Mouse (Mus musculus) neural tube, embryonic 14.5 days (tissue): Measurements from ENCODE around the gene Tal1. TPM values are rescaled to one million over a fixed set of nuclear protein-coding genes. Genes with fewer than 3 reads are reported as not detected.
A peak's percentile ranks its signal among the peaks of the same experiment; 100 is the strongest.

Experiments
- ATAC-seq: fragments of 200-750 bp; cut with Nextera tagmentation; 2 replicates; pipeline ENCODE4 v1.8.0; 2017; ENCODE audit warnings: low read depth, mild to moderate bottlenecking, moderate TSS enrichment, moderate library complexity
- H3K27ac ChIP-seq: fragments of 300-500 bp; sonication (generic); 2 replicates; pipeline ENCODE4 v1.5.1; 2014; ENCODE audit warnings: low read depth, mild to moderate bottlenecking, control low read depth, low read length, moderate library complexity, mixed read lengths
- H3K27me3 ChIP-seq: fragments of 300-500 bp; sonication (generic); 2 replicates; pipeline ENCODE4 v1.6.1; 2014; ENCODE audit warnings: low read length; ENCODE audit not compliant: control insufficient read depth, insufficient read depth
- H3K36me3 ChIP-seq: fragments of 300-500 bp; sonication (generic); 2 replicates; pipeline ENCODE4 v1.6.1; 2014; ENCODE audit warnings: low read length, mixed read lengths; ENCODE audit not compliant: control insufficient read depth, insufficient read depth
- H3K4me1 ChIP-seq: fragments of 300-500 bp; sonication (generic); 2 replicates; pipeline ENCODE4 v1.6.1; 2014; ENCODE audit warnings: low read length; ENCODE audit not compliant: control insufficient read depth, insufficient read depth
- H3K4me2 ChIP-seq: fragments of 300-500 bp; sonication (generic); 2 replicates; pipeline ENCODE4 v1.6.1; 2014; ENCODE audit warnings: mild to moderate bottlenecking, low read depth, low read length, control low read depth
- H3K4me3 ChIP-seq: fragments of 300-500 bp; sonication (generic); 2 replicates; pipeline ENCODE4 v1.5.1; 2014; ENCODE audit warnings: low read depth, low read length, control low read depth, mixed read lengths
- H3K9ac ChIP-seq: fragments of 300-500 bp; sonication (generic); replicated peaks from 2 replicates; pipeline ENCODE4 v1.6.1; 2014; ENCODE audit warnings: low read depth, mild to moderate bottlenecking, control low read depth, low read length, mixed read lengths
- H3K9me3 ChIP-seq: fragments of 300-500 bp; sonication (generic); 2 replicates; pipeline ENCODE4 v1.6.1; 2016; ENCODE audit warnings: low read length; ENCODE audit not compliant: control insufficient read depth
- WGBS: fragments of 180-500 bp; shearing (Covaris S2); extraction: QIAGEN DNeasy Blood & Tissue Kit; methylation state at CpG from one replicate; pipeline ENCODE4 v1.1.7; 2014; 5-methylcytosine and 5-hydroxymethylcytosine counted together
- polyA plus RNA-seq: library from polyadenylated mRNA; unstranded; fragments of >200 nt; fragmentation: Nextera tagmentation; extraction: Ambion mirVana; gene quantifications from 2 replicates; pipeline ENCODE4 v1.2.1, GENCODE M21; 2014

Tal1 gene
- polyA plus RNA-seq, 1 experiment from 2014 or later, result 2.3 TPM

DNA sequence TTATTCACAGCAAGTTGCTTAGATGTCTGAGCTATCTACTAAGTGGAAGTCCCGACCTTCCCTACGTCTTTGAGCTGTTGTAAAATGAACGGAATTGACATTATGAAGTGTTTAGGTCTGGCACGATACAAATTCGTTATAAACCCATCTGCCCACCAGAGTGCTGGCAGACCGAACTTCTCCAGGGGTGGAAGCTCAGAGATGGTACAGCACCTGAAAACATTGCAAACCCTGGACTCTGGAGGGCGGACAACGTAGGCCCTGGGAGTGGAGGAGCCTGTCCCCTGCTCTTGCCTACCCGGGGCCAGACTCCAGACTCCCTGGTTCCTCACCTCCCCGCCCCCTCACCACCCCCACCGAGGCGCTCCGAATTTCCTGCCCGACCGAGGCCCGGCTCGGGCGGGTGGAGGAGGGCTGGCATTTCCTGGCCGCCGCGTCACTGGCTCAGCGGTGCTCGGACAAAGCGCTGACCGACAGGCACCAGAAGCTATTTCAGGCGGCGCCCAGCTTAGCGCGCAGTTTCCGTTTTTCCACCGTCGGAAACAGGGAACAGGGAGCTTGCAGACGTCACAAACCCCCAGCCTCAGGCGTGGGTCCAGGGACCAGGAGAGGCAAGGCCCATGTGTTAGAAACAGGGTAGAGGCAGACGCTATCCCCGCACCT, 3.8 kb upstream of the Tal1 start:
- Histone ChIP-seq H3K27me3 (peaks cover 56% of the 10 kb centered on the region), H3K4me2 (no peak overlapping the region), H3K36me3 (no peaks in the 10 kb centered on the region), H3K4me1 (peaks cover 5% of the 10 kb centered on the region; the same call in 1 of the 2 replicates), H3K27ac (no peak overlapping the region), H3K4me3 (no peak overlapping the region), H3K9me3 (no peaks in the 10 kb centered on the region), H3K9ac (no peak overlapping the region)
- under 1% methylated on average over 36 of the region's 36 CpGs for WGBS
- ATAC-seq, result peak; percentile 10; the same call in 1 of the 2 replicates

DNA sequence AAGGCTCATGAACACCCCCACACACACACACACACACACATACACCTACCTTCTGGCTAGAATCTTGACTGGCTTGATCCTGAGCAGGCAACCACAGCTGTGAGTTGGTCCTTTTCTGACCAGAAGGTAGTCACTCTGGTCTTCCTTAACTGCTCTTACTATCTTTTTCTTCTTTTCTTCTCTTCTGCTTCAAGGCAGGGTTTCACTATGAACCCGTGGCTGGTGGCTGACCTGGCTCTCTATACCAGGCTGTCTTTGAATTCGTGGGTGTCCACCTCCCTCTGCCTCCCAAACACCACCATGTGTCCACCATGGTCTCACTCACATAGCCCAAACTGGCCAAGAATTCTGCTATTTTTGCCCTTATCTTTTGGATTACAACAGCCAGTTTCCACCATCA, 1.2 kb upstream of the Tal1 start:
- H3K4me2 ChIP-seq, result no peak overlapping the region
- H3K4me1 ChIP-seq, result peaks cover 5% of the 10 kb centered on the region; the same call in 1 of the 2 replicates
- H3K27ac ChIP-seq, result no peak overlapping the region
- H3K4me3 ChIP-seq, result no peak overlapping the region
- no peaks in the 10 kb centered on the region for H3K36me3 ChIP-seq
- no peaks in the 10 kb centered on the region for H3K9me3 ChIP-seq
- H3K9ac ChIP-seq, result no peak overlapping the region
- no peak for ATAC-seq
- peaks cover 59% of the 10 kb centered on the region for H3K27me3 ChIP-seq
- WGBS, result 0% methylated on average over 2 of the region's 2 CpGs

DNA sequence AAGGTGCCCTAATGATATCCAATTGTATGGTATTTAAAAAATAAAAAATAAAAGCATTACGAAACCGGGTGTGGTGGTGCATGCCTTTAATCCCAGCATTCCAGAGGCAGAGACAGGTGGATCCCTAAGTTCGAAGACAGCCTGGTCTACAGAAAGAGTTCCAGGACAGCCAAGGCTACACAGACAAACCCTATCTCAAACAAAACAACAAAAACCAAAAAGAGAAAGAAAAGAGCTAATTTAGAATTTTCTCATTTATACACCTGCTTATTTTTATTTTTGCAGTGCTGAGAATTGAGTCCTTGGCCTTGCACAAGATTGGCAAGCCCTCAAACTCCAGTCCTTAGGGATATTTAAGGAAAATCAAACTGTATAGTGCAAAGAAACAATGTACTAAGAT, 535 bp upstream of the Tal1 start:
- Histone ChIP-seq H3K4me3 (no peak overlapping the region), H3K9me3 (no peaks in the 10 kb centered on the region), H3K27ac (no peak overlapping the region), H3K4me2 (no peak overlapping the region), H3K27me3 (peaks cover 59% of the 10 kb centered on the region), H3K9ac (no peak overlapping the region), H3K4me1 (peaks cover 5% of the 10 kb centered on the region; the same call in 1 of the 2 replicates), H3K36me3 (no peaks in the 10 kb centered on the region)
- no peak for ATAC-seq
- 15% methylated on average over 3 of the region's 3 CpGs for WGBS

DNA sequence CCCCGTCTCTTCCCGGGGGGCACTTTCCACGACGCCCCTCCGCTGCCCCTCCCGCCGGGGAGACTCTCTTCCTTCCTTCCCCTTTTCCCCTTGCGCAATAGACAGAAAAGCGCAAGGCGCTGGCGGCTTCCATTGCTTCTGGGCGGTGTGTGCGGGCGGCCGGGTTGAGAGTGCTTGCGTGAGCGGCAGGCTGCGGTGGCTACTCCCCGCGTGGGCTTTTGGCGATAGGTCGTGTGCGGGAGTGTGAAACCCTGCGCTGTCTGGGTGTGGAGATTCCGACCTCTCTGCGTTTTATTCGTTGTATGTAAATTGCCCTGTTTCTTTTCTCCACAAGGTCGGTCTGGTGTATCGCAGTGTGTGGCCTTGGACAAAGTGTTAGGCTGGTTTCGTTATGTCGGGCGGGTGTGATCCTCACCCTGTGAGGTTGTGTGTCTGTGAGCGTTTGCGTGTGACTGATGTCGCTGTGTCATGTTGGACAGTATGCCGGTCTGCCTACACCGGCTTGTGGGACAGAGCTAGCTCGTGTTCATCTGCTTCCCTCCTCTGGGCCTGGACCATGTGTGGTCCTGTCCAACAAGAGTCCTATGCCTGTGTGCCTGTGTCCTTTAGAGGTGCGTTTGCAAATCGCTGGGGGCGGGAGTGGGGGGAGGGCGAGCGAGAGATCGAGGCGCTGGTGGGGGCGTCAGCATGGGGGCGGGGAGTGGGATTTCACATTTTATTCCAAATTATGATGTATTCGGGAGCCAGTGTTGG, 871 bp downstream of the Tal1 start:
- Histone ChIP-seq H3K9me3 (no peaks in the 10 kb centered on the region), H3K9ac (peak overlapping the region; percentile 16; the same call in 1 of the 2 replicates), H3K27me3 (peaks cover 56% of the 10 kb centered on the region), H3K4me2 (peak overlapping the region; percentile 29; the same call in 1 of the 2 replicates), H3K27ac (peak overlapping the region; percentile 40; the same call in 1 of the 2 replicates), H3K36me3 (no peaks in the 10 kb centered on the region), H3K4me3 (peak overlapping the region; percentile 20), H3K4me1 (peaks cover 5% of the 10 kb centered on the region; the same call in 1 of the 2 replicates)
- WGBS, result under 1% methylated on average over 46 of the region's 48 CpGs
- ATAC-seq, result peak; percentile 60

DNA sequence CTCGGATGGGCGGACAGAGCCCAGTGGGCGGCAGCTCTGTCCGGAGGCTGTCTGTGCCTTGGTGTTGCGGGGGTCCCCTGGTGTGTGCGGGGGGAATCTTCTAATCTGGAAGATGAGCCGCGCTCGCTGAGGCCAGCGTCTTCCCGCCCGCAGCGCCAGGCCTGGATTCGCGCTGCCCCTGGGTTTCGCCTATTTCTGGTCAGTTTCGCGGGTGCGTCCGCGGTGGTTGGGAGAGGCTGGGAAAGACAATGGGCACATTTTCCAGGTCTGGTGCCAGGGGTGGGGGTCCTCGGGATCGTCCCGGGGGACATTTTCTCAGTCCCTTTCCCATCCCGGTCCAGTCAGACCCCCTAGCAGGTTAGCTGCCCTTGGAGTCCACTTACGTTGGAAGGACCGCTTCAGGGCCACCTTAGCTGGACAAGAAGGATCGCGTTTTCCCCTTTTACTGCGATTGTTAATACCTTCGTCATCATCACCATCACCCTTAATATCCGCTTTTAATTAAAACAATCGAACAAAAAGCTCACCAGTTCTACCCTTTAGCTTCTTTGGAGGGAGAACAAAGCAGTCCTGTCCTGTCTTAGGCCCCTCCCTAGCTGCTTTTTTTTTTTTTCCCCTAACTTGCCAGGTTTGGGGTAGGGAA, 1.6 kb downstream of the Tal1 start:
- Histone ChIP-seq H3K36me3 (no peaks in the 10 kb centered on the region), H3K9ac (no peak overlapping the region; the same call in 1 of the 2 replicates), H3K4me1 (peaks cover 5% of the 10 kb centered on the region; the same call in 1 of the 2 replicates), H3K9me3 (no peaks in the 10 kb centered on the region), H3K4me2 (no peak overlapping the region), H3K4me3 (peak overlapping the region; percentile 13; the same call in 1 of the 2 replicates), H3K27ac (no peak overlapping the region; the same call in 1 of the 2 replicates), H3K27me3 (peaks cover 56% of the 10 kb centered on the region)
- under 1% methylated on average over 33 of the region's 33 CpGs for WGBS
- ATAC-seq, result no peak

DNA sequence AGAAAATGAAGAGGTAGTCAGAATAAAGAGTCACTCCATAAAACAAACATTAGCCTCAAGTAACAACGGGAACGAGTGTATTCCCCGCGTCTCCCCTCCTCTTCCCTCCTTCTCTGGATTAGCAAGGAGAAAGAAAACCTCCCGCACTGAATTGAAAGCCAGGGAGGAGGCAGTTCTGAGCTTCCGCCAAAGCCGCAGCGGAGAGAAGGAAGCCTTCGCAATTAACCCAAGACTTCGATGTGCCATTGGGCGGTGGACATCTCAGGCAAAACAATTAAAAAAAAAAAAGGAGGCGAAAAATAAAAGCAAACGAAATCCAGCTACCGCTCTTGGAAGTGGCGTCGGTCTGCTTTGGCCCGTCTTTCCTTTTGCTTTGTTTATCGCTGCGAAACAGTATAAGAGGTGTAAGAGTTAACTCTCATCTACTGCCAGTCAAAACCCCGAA, 2.1 kb downstream of the Tal1 start:
- peaks cover 8% of the 10 kb centered on the region; the same call in 1 of the 2 replicates for H3K4me1 ChIP-seq
- H3K9ac ChIP-seq, result no peak overlapping the region
- H3K27ac ChIP-seq, result no peak overlapping the region
- under 1% methylated on average over 20 of the region's 20 CpGs for WGBS
- ATAC-seq, result no peak
- H3K9me3 ChIP-seq, result no peaks in the 10 kb centered on the region
- no peaks in the 10 kb centered on the region for H3K36me3 ChIP-seq
- no peak overlapping the region for H3K4me2 ChIP-seq
- peak overlapping the region; percentile 13; the same call in 1 of the 2 replicates for H3K4me3 ChIP-seq
- H3K27me3 ChIP-seq, result peaks cover 61% of the 10 kb centered on the region

DNA sequence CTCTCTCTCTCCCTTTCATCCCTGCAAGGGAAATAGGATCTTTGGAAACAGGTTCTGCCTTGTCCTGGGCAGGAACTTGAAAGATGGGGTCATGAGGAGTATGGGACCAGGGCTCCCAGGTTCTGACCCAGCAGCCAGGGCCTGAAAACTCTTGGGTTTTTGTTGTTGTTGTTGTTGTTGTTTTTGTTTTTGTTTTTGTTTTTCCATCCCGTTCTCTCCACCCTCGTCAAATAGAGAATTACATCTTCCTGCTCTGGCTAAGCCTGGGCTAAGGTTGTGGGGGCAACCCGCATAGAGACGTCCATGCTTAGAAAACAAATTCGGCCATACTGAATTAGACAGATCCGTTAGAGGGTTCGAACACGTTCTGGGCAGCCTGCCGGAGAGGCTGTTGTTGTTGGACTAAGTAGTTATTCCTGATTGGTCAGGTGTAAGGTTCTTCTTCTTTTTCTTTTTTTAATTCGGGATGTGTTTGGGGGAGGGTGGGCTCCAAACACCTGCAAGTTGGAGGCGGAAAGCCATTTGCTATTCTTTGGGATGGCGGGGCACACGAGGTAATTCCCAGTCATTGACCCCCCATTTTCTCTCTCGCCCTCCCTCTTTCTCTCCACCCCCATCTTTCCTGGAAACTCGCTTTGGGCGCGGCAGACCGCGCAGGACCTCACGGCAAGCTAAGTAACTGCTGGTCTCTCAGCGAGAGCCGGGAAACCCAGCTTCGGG, 2.8 kb downstream of the Tal1 start:
- H3K36me3 ChIP-seq, result no peaks in the 10 kb centered on the region
- peaks cover 63% of the 10 kb centered on the region for H3K27me3 ChIP-seq
- H3K4me1 ChIP-seq, result peaks cover 12% of the 10 kb centered on the region; the same call in 1 of the 2 replicates
- ATAC-seq, result no peak
- H3K9ac ChIP-seq, result no peak overlapping the region
- H3K4me2 ChIP-seq, result no peak overlapping the region
- H3K9me3 ChIP-seq, result no peaks in the 10 kb centered on the region
- no peak overlapping the region for H3K27ac ChIP-seq
- under 1% methylated on average over 23 of the region's 23 CpGs for WGBS
- peak overlapping the region; percentile 13; the same call in 1 of the 2 replicates for H3K4me3 ChIP-seq

DNA sequence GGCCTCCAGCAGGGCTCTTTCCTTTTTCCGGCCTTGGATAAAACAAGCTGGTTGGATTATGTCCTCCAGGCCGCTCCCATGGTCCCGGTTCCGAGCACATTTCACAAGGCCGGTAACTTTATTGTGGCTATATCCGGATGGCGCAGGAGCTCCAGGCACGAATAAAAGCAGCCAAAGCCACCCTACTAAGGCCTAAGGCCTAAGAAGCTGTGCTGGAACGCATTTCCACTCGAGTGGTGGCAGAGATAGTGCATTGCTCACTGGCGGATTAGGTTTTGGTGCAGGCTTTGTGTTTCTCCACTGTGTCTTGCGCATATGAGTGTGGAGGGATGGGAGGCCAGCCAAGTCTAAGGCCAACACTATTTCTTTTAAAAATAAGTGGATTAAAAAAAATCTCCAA, 3.6 kb downstream of the Tal1 start:
- WGBS, result 3% methylated on average over 12 of the region's 12 CpGs
- ATAC-seq, result no peak
- H3K4me3 ChIP-seq, result no peak overlapping the region
- no peaks in the 10 kb centered on the region for H3K36me3 ChIP-seq
- no peaks in the 10 kb centered on the region for H3K9me3 ChIP-seq
- H3K9ac ChIP-seq, result no peak overlapping the region
- H3K4me1 ChIP-seq, result peaks cover 12% of the 10 kb centered on the region; the same call in 1 of the 2 replicates
- H3K27ac ChIP-seq, result no peak overlapping the region
- H3K27me3 ChIP-seq, result peaks cover 61% of the 10 kb centered on the region
- H3K4me2 ChIP-seq, result peak overlapping the region; percentile 14; the same call in 1 of the 2 replicates
